Mouse (Mus musculus): ENCODE measurements around the gene Rab29. TPM values are rescaled to one million over a fixed set of nuclear protein-coding genes. Genes with fewer than 3 reads are reported as not detected.
A peak's percentile ranks its signal among the peaks of the same experiment; 100 is the strongest.

Gene Rab29
- polyA plus RNA-seq, 1 experiment from 2014 or later: 20.1 TPM

DNA sequence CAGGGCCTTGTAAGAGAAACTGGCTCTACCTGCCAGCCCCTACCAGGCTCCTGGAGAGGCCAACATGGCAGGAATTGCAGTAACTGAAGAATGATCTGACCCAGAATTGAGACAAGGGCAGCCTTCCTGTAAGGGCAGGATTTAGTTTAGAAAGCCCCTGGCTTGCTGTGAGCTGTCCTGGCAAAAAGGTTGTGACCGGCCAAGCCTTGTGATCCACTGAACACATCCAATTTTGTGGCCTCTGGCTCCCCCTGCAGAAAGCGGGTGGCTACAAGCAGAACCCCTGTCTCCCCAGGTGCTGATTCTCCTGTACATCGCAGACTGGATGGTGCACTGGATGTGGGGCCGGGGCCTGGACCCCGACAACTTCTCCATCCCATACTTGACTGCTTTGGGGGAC, 20.8 kb upstream of the Rab29 start:
- no peaks in the 10 kb centered on the region; the same call in 1 of the 2 replicates for H3K4me1 ChIP-seq (ENCODE audit: insufficient read depth, low read length)
- 85% methylated on average over 5 of the region's 5 CpGs for WGBS
- no peak overlapping the region for H3K27ac ChIP-seq (ENCODE audit: low read length)
- H3K27me3 ChIP-seq (ENCODE audit: insufficient read depth, low read length): no peaks in the 10 kb centered on the region
- H3K4me3 ChIP-seq (ENCODE audit: low read length): no peak overlapping the region
- ATAC-seq (ENCODE audit: low FRiP score, low TSS enrichment): no peak
- H3K36me3 ChIP-seq (ENCODE audit: insufficient read depth, low read length): peaks cover 47% of the 10 kb centered on the region
- H3K9ac ChIP-seq (replicated peaks; ENCODE audit: low read length): no peak overlapping the region
- H3K9me3 ChIP-seq (ENCODE audit: low read length): no peaks in the 10 kb centered on the region
- H3K4me2 ChIP-seq (replicated peaks; ENCODE audit: low read depth, low read length): no peak overlapping the region

DNA sequence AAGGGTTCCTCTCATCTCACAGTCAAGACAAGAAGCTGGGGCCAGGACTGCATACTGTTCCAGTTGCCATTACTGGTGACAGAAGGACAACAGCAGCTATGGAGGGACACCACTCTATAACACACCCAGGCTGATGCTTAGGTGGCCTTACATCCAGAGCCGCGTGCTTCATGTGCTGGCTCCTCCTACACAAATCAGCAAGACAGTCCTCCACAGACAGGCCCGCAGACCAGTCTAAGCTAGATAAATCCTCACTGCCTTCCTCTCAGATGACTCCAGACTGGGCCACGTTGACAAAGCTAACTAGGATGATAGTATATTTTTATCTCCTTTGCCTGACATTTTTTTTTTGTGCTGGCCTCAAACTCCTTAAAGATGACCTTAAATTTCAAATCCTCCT, 5.2 kb upstream of the Rab29 start:
- H3K36me3 ChIP-seq (ENCODE audit: insufficient read depth, low read length): no peaks in the 10 kb centered on the region
- H3K4me3 ChIP-seq (ENCODE audit: low read length): no peak overlapping the region
- ATAC-seq (ENCODE audit: low FRiP score, low TSS enrichment): no peak
- no peaks in the 10 kb centered on the region for H3K9me3 ChIP-seq (ENCODE audit: low read length)
- H3K4me2 ChIP-seq (replicated peaks; ENCODE audit: low read depth, low read length): no peak overlapping the region
- WGBS: 73% methylated on average over 4 of the region's 4 CpGs
- H3K9ac ChIP-seq (replicated peaks; ENCODE audit: low read length): no peak overlapping the region
- H3K4me1 ChIP-seq (ENCODE audit: insufficient read depth, low read length): no peaks in the 10 kb centered on the region
- no peaks in the 10 kb centered on the region for H3K27me3 ChIP-seq (ENCODE audit: insufficient read depth, low read length)
- no peak overlapping the region for H3K27ac ChIP-seq (ENCODE audit: low read length)

DNA sequence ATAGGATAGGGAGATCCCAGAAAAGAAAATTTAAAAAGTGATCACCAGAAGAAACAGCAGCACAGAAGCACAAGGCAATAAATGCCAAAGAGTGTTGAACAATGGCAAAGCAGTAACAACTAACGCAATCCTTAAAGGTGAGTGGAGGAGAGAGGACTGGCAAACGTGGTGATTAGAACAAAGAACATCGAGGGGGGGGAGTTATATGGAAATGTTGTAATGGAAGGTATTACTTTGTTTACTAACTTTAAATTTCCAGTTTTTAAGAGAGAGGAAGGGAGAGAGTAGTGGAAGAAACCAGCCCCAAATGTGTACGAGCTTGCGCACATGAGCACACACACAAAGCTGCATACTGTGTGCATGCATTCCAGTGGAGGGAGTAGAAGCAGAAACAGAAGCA, 1.4 kb upstream of the Rab29 start:
- Histone ChIP-seq H3K4me2 (replicated peaks; ENCODE audit: low read depth, low read length) (no peak overlapping the region), H3K27me3 (ENCODE audit: insufficient read depth, low read length) (no peaks in the 10 kb centered on the region; the same call in 1 of the 2 replicates), H3K9ac (replicated peaks; ENCODE audit: low read length) (no peak overlapping the region), H3K36me3 (ENCODE audit: insufficient read depth, low read length) (no peaks in the 10 kb centered on the region), H3K9me3 (ENCODE audit: low read length) (no peaks in the 10 kb centered on the region), H3K4me3 (ENCODE audit: low read length) (no peak overlapping the region), H3K4me1 (ENCODE audit: insufficient read depth, low read length) (peaks cover 5% of the 10 kb centered on the region), H3K27ac (ENCODE audit: low read length) (no peak overlapping the region)
- ATAC-seq (ENCODE audit: low FRiP score, low TSS enrichment): no peak
- 77% methylated on average over 5 of the region's 5 CpGs for WGBS

DNA sequence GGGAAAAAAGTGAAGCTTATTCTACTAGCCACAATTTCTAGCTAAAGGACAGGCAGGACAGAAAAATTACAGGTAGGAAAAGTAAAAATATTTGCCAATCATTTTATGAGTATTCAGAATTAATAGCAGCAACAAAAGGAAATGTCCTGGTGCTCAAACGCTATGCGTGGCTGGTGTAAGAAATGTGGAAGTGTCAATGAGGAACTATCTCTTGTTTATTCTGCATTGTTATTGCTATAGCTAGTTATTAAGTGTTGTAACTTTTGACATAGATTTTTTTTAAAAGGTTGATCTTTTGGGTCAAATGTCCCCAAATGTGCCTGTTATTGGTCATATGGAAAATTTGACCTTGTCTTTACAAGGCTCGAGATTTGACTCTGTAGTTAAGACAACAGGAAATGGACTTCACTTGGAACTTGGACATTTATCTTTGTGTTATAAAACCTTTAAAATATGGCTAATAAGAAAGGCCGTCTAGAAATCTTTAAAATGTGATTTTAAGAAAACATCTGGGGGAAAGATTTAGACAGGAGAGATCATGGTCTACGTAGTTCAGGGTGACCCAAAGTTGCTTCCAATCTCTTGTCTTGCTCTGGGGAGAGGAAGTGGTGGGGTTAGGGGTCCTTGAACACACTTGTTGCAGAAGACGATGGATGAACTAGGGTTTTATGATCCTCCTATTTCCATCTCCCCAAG, 572 bp upstream of the Rab29 start:
- no peak for ATAC-seq (ENCODE audit: low FRiP score, low TSS enrichment)

DNA sequence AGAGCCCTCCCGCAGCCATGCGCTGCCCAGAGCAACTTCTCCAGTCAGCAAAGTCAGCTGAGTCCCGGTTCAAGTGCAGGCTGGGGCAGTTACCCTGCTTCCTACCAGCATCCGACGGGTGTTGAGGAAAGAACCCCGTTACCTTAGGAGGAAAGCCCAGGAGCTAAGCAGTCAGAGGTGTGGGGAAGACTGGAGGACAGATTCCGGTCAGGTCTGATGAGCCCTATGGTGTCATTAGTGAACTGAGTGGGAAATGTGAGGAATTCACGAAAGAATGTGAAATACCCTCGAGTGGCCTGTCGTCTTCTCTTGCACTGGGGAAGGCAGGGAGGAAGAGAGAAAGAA, 894 bp downstream of the Rab29 start:
- Histone ChIP-seq H3K27me3 (ENCODE audit: insufficient read depth, low read length) (no peaks in the 10 kb centered on the region; the same call in 1 of the 2 replicates), H3K9me3 (ENCODE audit: low read length) (no peaks in the 10 kb centered on the region), H3K27ac (ENCODE audit: low read length) (no peak overlapping the region), H3K4me1 (ENCODE audit: insufficient read depth, low read length) (peaks cover 5% of the 10 kb centered on the region), H3K4me3 (ENCODE audit: low read length) (peak overlapping the region; percentile 75), H3K4me2 (replicated peaks; ENCODE audit: low read depth, low read length) (peak overlapping the region; percentile 86), H3K9ac (replicated peaks; ENCODE audit: low read length) (peak overlapping the region; percentile 78), H3K36me3 (ENCODE audit: insufficient read depth, low read length) (peaks cover 2% of the 10 kb centered on the region; the same call in 1 of the 2 replicates)
- ATAC-seq (ENCODE audit: low FRiP score, low TSS enrichment): no peak
- WGBS: 16% methylated on average over 10 of the region's 10 CpGs

More for the DNA sequence above, 572 bp upstream of the Rab29 start:
- H3K27ac ChIP-seq (ENCODE audit: low read length): no peak overlapping the region
- H3K9ac ChIP-seq (replicated peaks; ENCODE audit: low read length): no peak overlapping the region
- peak overlapping the region; percentile 86; the same call in 1 of the 2 replicates for H3K4me2 ChIP-seq (replicated peaks; ENCODE audit: low read depth, low read length)
- no peaks in the 10 kb centered on the region for H3K36me3 ChIP-seq (ENCODE audit: insufficient read depth, low read length)
- WGBS: 65% methylated on average over 6 of the region's 6 CpGs
- no peaks in the 10 kb centered on the region for H3K9me3 ChIP-seq (ENCODE audit: low read length)
- H3K27me3 ChIP-seq (ENCODE audit: insufficient read depth, low read length): no peaks in the 10 kb centered on the region; the same call in 1 of the 2 replicates
- peak overlapping the region; percentile 75 for H3K4me3 ChIP-seq (ENCODE audit: low read length)
- peaks cover 5% of the 10 kb centered on the region for H3K4me1 ChIP-seq (ENCODE audit: insufficient read depth, low read length)

DNA sequence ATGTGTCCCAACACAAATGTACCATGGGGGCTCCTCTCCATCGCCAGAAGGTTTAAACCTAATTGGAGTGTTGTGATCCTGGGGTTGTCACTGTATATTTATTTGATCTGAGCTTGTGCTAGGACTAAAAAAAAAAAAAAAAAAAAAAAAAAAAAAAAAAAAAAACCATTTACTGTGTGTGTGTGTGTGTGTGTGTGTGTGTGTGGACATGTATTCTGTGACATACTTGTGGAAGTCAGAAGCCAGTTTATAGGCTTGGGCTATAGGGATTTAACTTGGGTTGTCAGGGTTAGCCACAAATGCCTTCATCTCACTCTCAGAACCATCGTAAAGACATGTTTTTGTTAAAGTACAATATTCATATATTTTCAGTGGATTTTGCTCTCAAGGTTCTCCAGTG, 2.5 kb downstream of the Rab29 start:
- WGBS: 84% methylated on average over 2 of the region's 2 CpGs

DNA sequence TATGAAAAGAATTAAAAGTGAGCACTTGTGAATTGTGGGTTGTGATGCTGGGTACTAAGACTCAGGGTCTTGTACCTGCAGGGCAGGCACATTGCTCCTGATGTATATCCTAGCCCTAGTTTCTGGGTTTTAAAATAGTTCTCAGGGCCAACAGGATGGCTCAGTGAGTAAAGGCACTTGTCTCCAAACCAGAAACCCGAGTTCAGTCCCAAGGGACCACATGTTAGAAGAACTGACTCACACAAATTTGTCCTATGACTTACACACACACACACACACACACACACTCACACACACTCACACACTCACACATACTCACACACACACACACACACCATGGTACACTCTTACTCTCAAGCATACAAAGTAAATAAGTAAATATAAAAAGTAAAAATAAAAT, 5.8 kb downstream of the Rab29 start:
- no peaks in the 10 kb centered on the region for H3K9me3 ChIP-seq (ENCODE audit: low read length)
- H3K27me3 ChIP-seq (ENCODE audit: insufficient read depth, low read length): no peaks in the 10 kb centered on the region; the same call in 1 of the 2 replicates
- peaks cover 2% of the 10 kb centered on the region; the same call in 1 of the 2 replicates for H3K36me3 ChIP-seq (ENCODE audit: insufficient read depth, low read length)
- 61% methylated on average over 1 of the region's 1 CpGs for WGBS
- H3K9ac ChIP-seq (replicated peaks; ENCODE audit: low read length): no peak overlapping the region
- H3K4me1 ChIP-seq (ENCODE audit: insufficient read depth, low read length): peaks cover 3% of the 10 kb centered on the region
- no peak for ATAC-seq (ENCODE audit: low FRiP score, low TSS enrichment)
- no peak overlapping the region for H3K4me3 ChIP-seq (ENCODE audit: low read length)
- H3K4me2 ChIP-seq (replicated peaks; ENCODE audit: low read depth, low read length): no peak overlapping the region
- no peak overlapping the region for H3K27ac ChIP-seq (ENCODE audit: low read length)

More for the DNA sequence above, 2.5 kb downstream of the Rab29 start:
- Histone ChIP-seq H3K4me3 (ENCODE audit: low read length) (no peak overlapping the region), H3K36me3 (ENCODE audit: insufficient read depth, low read length) (peaks cover 2% of the 10 kb centered on the region; the same call in 1 of the 2 replicates), H3K4me2 (replicated peaks; ENCODE audit: low read depth, low read length) (no peak overlapping the region), H3K27ac (ENCODE audit: low read length) (no peak overlapping the region), H3K9me3 (ENCODE audit: low read length) (no peaks in the 10 kb centered on the region), H3K27me3 (ENCODE audit: insufficient read depth, low read length) (no peaks in the 10 kb centered on the region; the same call in 1 of the 2 replicates), H3K4me1 (ENCODE audit: insufficient read depth, low read length) (peaks cover 5% of the 10 kb centered on the region), H3K9ac (replicated peaks; ENCODE audit: low read length) (no peak overlapping the region)
- ATAC-seq (ENCODE audit: low FRiP score, low TSS enrichment): no peak

DNA sequence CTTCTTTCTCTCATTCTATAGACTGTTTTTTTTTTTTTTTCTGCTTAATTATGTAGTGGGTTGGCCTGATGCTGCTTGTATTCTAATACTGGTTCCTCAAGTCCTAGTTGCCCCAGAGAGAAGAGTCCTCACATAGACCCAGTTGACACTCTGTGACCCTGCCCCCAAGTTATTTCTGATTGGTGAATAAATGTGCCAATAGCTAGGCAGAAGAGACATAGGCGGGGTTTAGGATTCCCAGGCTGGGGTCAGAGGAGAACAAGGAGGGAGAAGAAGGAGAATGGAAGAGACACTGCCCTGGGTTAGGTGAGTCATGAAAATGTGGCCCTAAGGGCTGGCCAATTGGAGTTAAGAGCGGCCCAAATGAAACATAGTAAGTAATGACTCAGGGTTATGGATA, 12.8 kb downstream of the Rab29 start:
- Histone ChIP-seq H3K9ac (replicated peaks; ENCODE audit: low read length) (no peak overlapping the region), H3K4me3 (ENCODE audit: low read length) (no peak overlapping the region), H3K27ac (ENCODE audit: low read length) (no peak overlapping the region), H3K9me3 (ENCODE audit: low read length) (no peaks in the 10 kb centered on the region), H3K4me1 (ENCODE audit: insufficient read depth, low read length) (no peaks in the 10 kb centered on the region), H3K36me3 (ENCODE audit: insufficient read depth, low read length) (no peaks in the 10 kb centered on the region), H3K27me3 (ENCODE audit: insufficient read depth, low read length) (no peaks in the 10 kb centered on the region), H3K4me2 (replicated peaks; ENCODE audit: low read depth, low read length) (no peak overlapping the region)
- 79% methylated on average over 2 of the region's 2 CpGs for WGBS
- ATAC-seq (ENCODE audit: low FRiP score, low TSS enrichment): no peak

DNA sequence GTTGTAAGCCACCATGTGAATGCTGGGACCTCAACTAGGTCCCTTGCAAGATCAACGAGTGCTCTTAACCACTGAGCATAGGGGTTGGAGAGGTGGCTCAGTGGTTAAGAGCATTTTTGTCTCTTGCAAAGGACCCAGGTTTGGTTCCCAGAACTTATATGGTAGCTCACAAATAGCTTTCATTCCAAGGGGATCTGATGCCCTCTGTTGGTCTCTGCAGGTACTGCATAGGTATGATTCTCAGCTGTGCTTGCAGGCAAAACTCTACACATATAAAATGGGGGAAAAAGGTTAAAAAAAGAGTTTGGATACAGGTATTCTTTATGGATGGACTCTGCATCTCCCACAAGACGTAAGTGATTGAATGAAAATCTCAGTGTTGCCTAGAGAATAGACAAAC, 15.8 kb downstream of the Rab29 start:
- no peaks in the 10 kb centered on the region for H3K27me3 ChIP-seq (ENCODE audit: insufficient read depth, low read length)
- H3K27ac ChIP-seq (ENCODE audit: low read length): no peak overlapping the region
- no peak overlapping the region for H3K4me3 ChIP-seq (ENCODE audit: low read length)
- no peak overlapping the region for H3K4me2 ChIP-seq (replicated peaks; ENCODE audit: low read depth, low read length)
- WGBS: 63% methylated on average over 2 of the region's 2 CpGs
- no peaks in the 10 kb centered on the region for H3K36me3 ChIP-seq (ENCODE audit: insufficient read depth, low read length)
- H3K4me1 ChIP-seq (ENCODE audit: insufficient read depth, low read length): no peaks in the 10 kb centered on the region
- no peak overlapping the region for H3K9ac ChIP-seq (replicated peaks; ENCODE audit: low read length)
- H3K9me3 ChIP-seq (ENCODE audit: low read length): no peaks in the 10 kb centered on the region
- no peak for ATAC-seq (ENCODE audit: low FRiP score, low TSS enrichment)

DNA sequence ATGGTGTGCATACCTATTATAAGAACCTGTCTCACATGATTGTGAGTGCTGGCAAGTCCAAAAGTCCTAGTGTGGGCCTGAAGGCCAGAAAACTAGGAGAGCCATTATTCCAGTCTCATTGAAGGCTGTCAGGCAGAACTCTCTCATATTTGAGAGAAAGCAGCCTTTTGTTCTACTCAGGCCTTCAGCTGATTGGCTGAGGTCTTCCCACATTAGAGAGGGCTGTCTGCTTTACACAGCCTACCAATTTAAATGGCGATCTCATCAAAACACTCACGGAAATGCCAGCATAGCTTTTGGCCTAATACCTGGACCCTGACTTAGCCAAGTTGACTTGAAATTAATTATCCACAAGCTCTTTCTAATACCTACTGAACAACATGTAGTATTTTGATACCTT, 19.1 kb downstream of the Rab29 start:
- H3K4me1 ChIP-seq (ENCODE audit: insufficient read depth, low read length): no peaks in the 10 kb centered on the region
- no peaks in the 10 kb centered on the region for H3K9me3 ChIP-seq (ENCODE audit: low read length)
- WGBS: 76% methylated on average over 2 of the region's 2 CpGs
- no peak overlapping the region for H3K4me3 ChIP-seq (ENCODE audit: low read length)
- H3K9ac ChIP-seq (replicated peaks; ENCODE audit: low read length): no peak overlapping the region
- ATAC-seq (ENCODE audit: low FRiP score, low TSS enrichment): no peak
- no peaks in the 10 kb centered on the region for H3K27me3 ChIP-seq (ENCODE audit: insufficient read depth, low read length)
- H3K4me2 ChIP-seq (replicated peaks; ENCODE audit: low read depth, low read length): no peak overlapping the region
- no peaks in the 10 kb centered on the region for H3K36me3 ChIP-seq (ENCODE audit: insufficient read depth, low read length)
- H3K27ac ChIP-seq (ENCODE audit: low read length): no peak overlapping the region
